Mouse (Mus musculus): Measurements from ENCODE around the gene Kcnk3.

DNA sequence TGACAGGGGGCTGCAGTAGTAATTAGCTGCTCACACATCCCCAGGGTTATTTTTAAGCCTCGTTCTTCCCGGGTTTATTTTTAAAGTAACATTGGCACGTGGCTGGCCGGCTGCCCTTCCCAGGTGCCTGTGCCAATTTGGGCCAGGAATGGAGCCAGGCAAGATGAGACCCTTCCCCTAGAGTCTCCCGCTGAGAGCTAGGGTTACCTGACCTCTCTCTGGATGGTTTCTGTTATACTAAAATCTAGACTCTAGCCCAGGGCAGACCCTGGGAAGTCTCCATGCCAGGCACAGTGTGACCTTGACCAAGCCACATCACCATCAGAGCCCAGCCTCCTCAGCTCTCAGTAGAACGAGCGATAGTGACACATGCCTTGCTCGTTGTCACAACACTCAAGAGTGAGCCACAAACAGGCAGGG lies 16.8 kb downstream of the Kcnk3 start:
- TF ChIP-seq CTCF (conservative IDR thresholded peaks at IDR 0.05; ENCODE audit: low read length) (no peak), POU5F1 (IDR thresholded peaks at IDR 0.05; ENCODE audit: borderline replicate concordance, low read length) (no peak)

All from E14TG2a.4 (cell line).